Mouse (Mus musculus): ENCODE results near the gene Ssh2.

DNA sequence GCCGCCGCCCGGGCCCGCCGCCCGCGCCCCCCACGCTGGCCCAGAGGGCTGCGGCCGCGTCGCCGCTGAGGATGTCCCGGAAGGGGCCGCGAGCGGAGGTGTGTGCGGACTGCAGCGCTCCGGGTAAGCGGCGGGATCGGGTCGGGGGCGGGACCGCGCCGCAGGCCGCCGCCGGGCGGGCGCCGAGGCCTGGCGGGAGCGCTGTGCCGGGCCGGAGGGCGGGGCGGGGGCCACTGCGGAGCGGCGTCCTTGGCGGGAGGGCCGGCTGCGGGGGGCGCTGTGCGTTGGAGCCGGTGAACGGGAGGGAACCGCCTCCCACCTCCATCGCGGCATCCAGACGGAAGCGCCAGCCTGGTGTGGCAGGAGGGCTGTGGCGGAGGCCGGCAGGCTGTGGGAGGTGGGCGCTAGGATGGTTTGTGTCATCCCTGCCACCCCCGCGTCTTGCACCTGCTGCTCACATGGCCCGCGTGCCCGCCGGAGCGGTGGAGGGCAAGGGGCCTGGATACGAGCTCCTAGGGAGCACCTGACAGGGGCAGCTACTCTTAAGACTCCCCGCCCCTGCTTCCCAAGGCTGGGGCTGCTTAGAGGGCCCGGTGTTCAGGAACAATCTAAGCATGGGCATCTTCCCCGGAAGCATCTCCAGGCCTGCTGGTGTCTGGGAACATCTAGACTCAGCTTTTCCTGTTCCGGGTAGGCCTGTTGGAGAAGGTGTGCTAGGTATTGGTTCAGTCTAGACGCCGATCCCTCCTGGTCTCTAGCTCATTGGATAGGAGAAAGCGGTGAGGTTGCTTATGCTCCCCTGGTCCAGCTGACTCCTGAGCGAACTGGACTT is 277.6 kb downstream of the Ssh2 start, which contains the start of gene Git1:
- no peak for TF ChIP-seq POLR2A (IDR thresholded peaks at IDR 0.05; ENCODE audit: insufficient read depth, low read length)
- peak; percentile 4 for TF ChIP-seq CTCF (IDR thresholded peaks at IDR 0.05; ENCODE audit: low read depth, low read length)
